Mouse (Mus musculus) kidney, postnatal 0 days (tissue): ENCODE data around the gene Rap1gap. TPM values are rescaled to one million over a fixed set of nuclear protein-coding genes. Genes with fewer than 3 reads are reported as not detected.
A peak's percentile ranks its signal among the peaks of the same experiment; 100 is the strongest.

Experiments
- ATAC-seq: fragments of 200-750 bp; cut with Nextera tagmentation; replicated peaks from 2 replicates; pipeline ENCODE4 v1.8.0; 2017; ENCODE audit warnings: low read depth, moderate number of reproducible peaks, moderate TSS enrichment, moderate library complexity; ENCODE audit not compliant: low FRiP score
- DNase-seq: peaks from one replicate; pipeline ENCODE4 v3.0.0-alpha.2; 2016; ENCODE audit warnings: low spot score
- H3K27ac ChIP-seq: fragments of 300-500 bp; sonication (generic); 2 replicates; pipeline ENCODE4 v1.5.1; 2014; ENCODE audit warnings: mild to moderate bottlenecking
- H3K27me3 ChIP-seq: fragments of 300-500 bp; sonication (generic); 2 replicates; pipeline ENCODE4 v1.6.1; 2014; ENCODE audit warnings: low read length, mixed read lengths; ENCODE audit not compliant: insufficient read depth
- H3K36me3 ChIP-seq: fragments of 300-500 bp; sonication (generic); 2 replicates; pipeline ENCODE4 v1.6.1; 2014; ENCODE audit warnings: low read length, mixed read lengths; ENCODE audit not compliant: insufficient read depth
- H3K4me1 ChIP-seq: fragments of 300-500 bp; sonication (generic); replicated peaks from 2 replicates; pipeline ENCODE4 v1.6.1; 2014; ENCODE audit warnings: antibody characterized with exemption, low read length, mixed read lengths; ENCODE audit not compliant: insufficient read depth
- H3K4me2 ChIP-seq: fragments of 300-500 bp; sonication (generic); 2 replicates; pipeline ENCODE4 v1.6.1; 2014; ENCODE audit warnings: mild to moderate bottlenecking, low read length, moderate library complexity, mixed read lengths
- H3K4me3 ChIP-seq: fragments of 300-500 bp; sonication (generic); replicated peaks from 2 replicates; pipeline ENCODE4 v1.5.1; 2014; ENCODE audit warnings: low read depth, low read length
- H3K9ac ChIP-seq: fragments of 300-500 bp; sonication (generic); 2 replicates; pipeline ENCODE4 v1.6.1; 2014; ENCODE audit warnings: low read depth, low read length
- H3K9me3 ChIP-seq: fragments of 300-500 bp; sonication (generic); replicated peaks from 2 replicates; pipeline ENCODE4 v1.6.1; 2016; ENCODE audit warnings: low read length, inconsistent platforms, mixed read lengths
- CTCF ChIP-seq: IDR thresholded peaks from 2 replicates; pipeline ENCODE4 v1.5.1; 2016; ENCODE audit warnings: antibody characterized with exemption, low read depth, mild to moderate bottlenecking, moderate library complexity
- WGBS: fragments of 180-500 bp; shearing (Covaris S2); extraction: QIAGEN DNeasy Blood & Tissue Kit; methylation state at CpG from one replicate; pipeline ENCODE4 v1.1.7; 2014; 5-methylcytosine and 5-hydroxymethylcytosine counted together
- polyA plus RNA-seq: library from polyadenylated mRNA; unstranded; fragments of >200 nt; fragmentation: Nextera tagmentation; extraction: Ambion mirVana; gene quantifications from 2 replicates; pipeline ENCODE4 v1.2.1, GENCODE M21; 2015

The Rap1gap gene
- polyA plus RNA-seq, 1 experiment from 2014 or later = 30.6 TPM

- Histone ChIP-seq H3K36me3 (peaks cover 68% of the 10 kb centered on the region), H3K9me3 (no peaks in the 10 kb centered on the region), H3K4me3 (no peak overlapping the region), H3K27ac (no peak overlapping the region), H3K9ac (no peak overlapping the region), H3K4me1 (no peaks in the 10 kb centered on the region), H3K4me2 (no peak overlapping the region), H3K27me3 (no peaks in the 10 kb centered on the region)
- ATAC-seq (no peak), DNase-seq (no peak)
- WGBS = 78% methylated on average over 6 of the region's 6 CpGs
- no peak for TF ChIP-seq CTCF
Measured at GRCm38 (mm10) chr4:137647648-137648047, 16.9 kb upstream of the Rap1gap start.

DNA sequence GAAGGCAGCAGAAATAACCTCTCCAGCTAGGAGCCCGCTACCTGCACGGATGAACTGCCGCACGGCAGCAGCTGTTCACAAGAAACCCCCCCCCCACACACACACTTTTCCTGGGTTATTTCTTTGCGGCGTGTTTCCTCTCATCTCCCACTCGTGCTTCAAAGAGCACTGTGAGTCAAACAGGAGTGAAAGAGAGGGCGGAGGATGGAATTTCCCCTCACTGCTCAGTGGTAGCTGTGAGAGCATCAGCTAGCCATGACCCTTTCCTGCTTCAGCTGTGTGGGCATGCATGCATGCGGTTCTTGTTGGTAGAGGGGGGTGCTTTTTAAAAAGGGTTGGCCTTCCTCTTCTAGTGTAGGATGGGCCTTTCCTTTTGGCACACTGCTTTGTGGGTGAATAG lies 16.3 kb upstream of the Rap1gap start:
- Histone ChIP-seq H3K4me1 (no peaks in the 10 kb centered on the region), H3K27me3 (no peaks in the 10 kb centered on the region), H3K36me3 (peaks cover 69% of the 10 kb centered on the region), H3K27ac (no peak overlapping the region), H3K4me3 (no peak overlapping the region), H3K9me3 (no peaks in the 10 kb centered on the region), H3K4me2 (no peak overlapping the region), H3K9ac (no peak overlapping the region)
- 63% methylated on average over 9 of the region's 9 CpGs for WGBS
- ATAC-seq (no peak), DNase-seq (no peak)
- no peak for TF ChIP-seq CTCF

DNA sequence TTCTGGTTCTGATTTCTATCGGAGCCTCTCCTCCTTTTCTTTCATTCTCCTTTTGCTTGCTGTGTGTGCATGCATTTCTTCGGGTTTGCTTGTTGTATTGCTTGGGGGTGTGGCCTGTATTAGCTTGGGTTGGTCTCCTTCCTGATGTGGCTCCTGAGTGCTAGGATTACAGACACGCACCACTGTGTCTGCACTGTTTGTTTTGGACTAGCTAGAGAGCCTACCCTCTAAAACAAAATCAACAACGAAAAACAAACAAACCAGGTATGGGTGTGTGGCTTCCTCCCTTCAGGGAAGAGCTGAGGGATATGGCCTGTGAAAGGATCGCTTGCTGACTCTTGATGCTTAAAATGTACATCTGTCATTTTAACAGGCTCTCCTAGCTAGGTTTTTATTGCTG lies 13.6 kb upstream of the Rap1gap start:
- H3K27ac ChIP-seq = no peak overlapping the region
- H3K4me3 ChIP-seq = no peak overlapping the region
- H3K9ac ChIP-seq = no peak overlapping the region
- no peaks in the 10 kb centered on the region for H3K9me3 ChIP-seq
- 37% methylated on average over 5 of the region's 5 CpGs for WGBS
- H3K4me1 ChIP-seq = no peaks in the 10 kb centered on the region
- no peaks in the 10 kb centered on the region for H3K27me3 ChIP-seq
- no peak; the same call in 1 of the 2 replicates for ATAC-seq
- H3K36me3 ChIP-seq = peaks cover 68% of the 10 kb centered on the region
- H3K4me2 ChIP-seq = no peak overlapping the region
- TF ChIP-seq CTCF = no peak
- DNase-seq = peak; percentile 56

DNA sequence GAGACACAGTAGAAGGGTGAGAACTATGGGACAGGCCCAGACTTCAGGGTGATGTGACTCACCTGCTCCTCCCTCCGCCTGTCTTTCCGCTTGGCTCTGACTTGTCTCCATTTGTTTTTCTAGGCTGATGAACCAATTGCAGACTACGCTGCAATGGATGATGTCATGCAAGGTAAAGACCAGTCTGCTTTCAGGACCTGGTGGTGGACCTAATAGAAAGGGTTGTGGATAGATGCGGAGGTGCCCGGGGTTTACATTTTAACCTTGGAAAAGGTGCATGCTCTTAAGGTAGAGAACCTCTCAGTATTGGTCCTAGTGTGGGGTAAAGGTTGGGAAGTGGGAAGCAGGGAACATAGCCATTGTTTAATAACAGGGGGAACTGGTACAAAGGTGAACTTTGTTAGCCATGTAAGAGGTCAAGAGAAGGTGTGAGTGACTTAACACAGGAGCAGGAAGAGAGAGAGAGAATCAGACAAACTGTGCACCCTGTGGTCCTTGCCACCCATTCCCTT lies 11.6 kb upstream of the Rap1gap start:
- no peak overlapping the region for H3K9ac ChIP-seq
- ATAC-seq (peak; percentile 27; the same call in 1 of the 2 replicates), DNase-seq (no peak)
- no peaks in the 10 kb centered on the region for H3K4me1 ChIP-seq
- H3K9me3 ChIP-seq = no peaks in the 10 kb centered on the region
- H3K4me3 ChIP-seq = no peak overlapping the region
- no peaks in the 10 kb centered on the region for H3K27me3 ChIP-seq
- peaks cover 73% of the 10 kb centered on the region for H3K36me3 ChIP-seq
- no peak overlapping the region for H3K4me2 ChIP-seq
- H3K27ac ChIP-seq = no peak overlapping the region
- TF ChIP-seq CTCF = no peak
- 90% methylated on average over 5 of the region's 5 CpGs for WGBS

DNA sequence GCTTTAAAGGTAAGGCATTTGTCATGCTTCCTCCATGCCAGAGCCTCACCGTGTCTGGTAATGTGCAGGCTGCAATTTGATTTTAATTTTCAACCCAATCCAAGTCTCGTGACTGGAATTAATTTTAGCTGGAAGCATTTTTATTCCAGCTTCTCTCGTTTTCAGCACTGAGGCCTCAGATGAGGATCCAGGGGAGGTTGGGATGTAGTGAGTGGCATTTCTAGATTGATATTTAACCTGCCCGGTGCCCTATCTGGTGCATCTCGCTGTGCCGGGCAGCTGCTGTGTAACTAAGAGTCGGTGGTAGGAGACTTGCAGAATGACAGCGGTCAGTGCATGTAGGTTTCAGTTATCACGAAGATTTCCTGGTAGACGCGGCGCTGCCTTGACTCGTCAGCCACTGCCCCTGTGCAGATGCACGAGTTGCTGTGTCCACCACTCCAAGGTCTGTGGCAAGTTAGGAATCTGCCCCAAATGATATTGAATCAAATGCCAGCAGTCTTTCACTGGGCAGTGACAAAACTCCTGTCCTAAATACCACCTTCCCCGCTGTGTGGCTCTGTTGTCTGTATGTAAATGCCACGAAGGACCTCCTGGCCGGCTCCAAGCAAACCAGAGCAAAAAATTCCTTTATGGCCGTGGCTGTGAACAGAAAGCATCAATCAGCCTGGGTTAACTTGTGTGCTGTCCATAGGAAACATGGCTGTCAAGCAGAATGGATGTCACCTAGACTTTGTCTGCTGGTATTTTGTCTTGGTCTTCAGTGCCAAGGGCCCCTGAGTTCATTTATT lies 9.1 kb upstream of the Rap1gap start:
- H3K4me2 ChIP-seq = no peak overlapping the region
- DNase-seq (no peak), ATAC-seq (no peak)
- WGBS = 78% methylated on average over 18 of the region's 18 CpGs
- TF ChIP-seq CTCF = no peak
- H3K4me3 ChIP-seq = no peak overlapping the region
- H3K4me1 ChIP-seq = 0 out of 2 replicates have a peak, but pooled peaks cover 3% of the 10 kb centered on the region
- no peaks in the 10 kb centered on the region for H3K27me3 ChIP-seq
- no peaks in the 10 kb centered on the region for H3K9me3 ChIP-seq
- no peak overlapping the region for H3K9ac ChIP-seq
- H3K27ac ChIP-seq = 0 out of 2 replicates have a peak overlapping the region, but pooled peaks have one; percentile 25
- H3K36me3 ChIP-seq = peaks cover 57% of the 10 kb centered on the region

DNA sequence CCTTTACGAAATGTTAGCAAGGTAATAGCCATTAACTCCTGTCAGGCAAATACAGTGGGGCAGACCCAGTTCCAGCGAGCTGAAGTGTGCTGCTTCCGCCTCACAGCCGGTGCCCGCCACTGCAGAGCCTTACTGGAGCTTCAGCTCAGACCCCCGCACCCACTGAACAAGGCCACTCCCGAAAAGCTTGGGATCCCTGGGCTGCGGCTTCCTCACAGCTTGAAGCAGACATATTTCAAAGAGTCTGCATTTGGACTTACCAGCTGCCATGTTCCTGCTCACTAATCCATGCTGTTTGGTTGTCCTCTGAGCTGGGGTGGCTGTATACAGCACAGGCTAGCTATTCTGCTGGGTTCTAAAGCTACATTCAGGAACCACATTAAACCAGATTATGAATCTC lies 6.9 kb upstream of the Rap1gap start:
- TF ChIP-seq CTCF = no peak
- H3K4me1 ChIP-seq = 0 out of 2 replicates have a peak, but pooled peaks cover 6% of the 10 kb centered on the region
- no peaks in the 10 kb centered on the region for H3K27me3 ChIP-seq
- ATAC-seq = no peak
- no peak overlapping the region for H3K9ac ChIP-seq
- 84% methylated on average over 8 of the region's 8 CpGs for WGBS
- no peak for DNase-seq
- H3K4me2 ChIP-seq = no peak overlapping the region
- H3K4me3 ChIP-seq = no peak overlapping the region
- H3K36me3 ChIP-seq = peaks cover 37% of the 10 kb centered on the region
- H3K9me3 ChIP-seq = no peaks in the 10 kb centered on the region
- H3K27ac ChIP-seq = peak overlapping the region; percentile 36; the same call in 1 of the 2 replicates
